Mouse (Mus musculus): ENCODE measurements around the gene Reep6.

GRCm38 (mm10) chr10:80282481-80283441 is 47.0 kb upstream of the Reep6 start:
- TF ChIP-seq POLR2A (IDR thresholded peaks at IDR 0.05; ENCODE audit: low read depth, low read length) (no peak), CTCF (conservative IDR thresholded peaks at IDR 0.05; ENCODE audit: insufficient read depth, insufficient read length, low read depth, low read length) (no peak)
